Mouse (Mus musculus) bone marrow macrophage, adult 2 months (primary cell): ENCODE data around the gene Mkks. TPM values are rescaled to one million over a fixed set of nuclear protein-coding genes. Genes with fewer than 3 reads are reported as not detected.

Source experiments
- H3K27ac ChIP-seq: 2 replicates; pipeline ENCODE4 v1.5.1; 2012; ENCODE audit warnings: low read depth, low read length; ENCODE audit not compliant: insufficient read depth
- H3K4me1 ChIP-seq: 2 replicates; pipeline ENCODE4 v1.6.1; 2012; ENCODE audit warnings: low read length; ENCODE audit not compliant: control insufficient read depth, insufficient read depth
- H3K4me3 ChIP-seq: 2 replicates; pipeline ENCODE4 v1.5.1; 2012; ENCODE audit warnings: mild to moderate bottlenecking, low read length, moderate library complexity; ENCODE audit not compliant: insufficient read depth
- CTCF ChIP-seq: IDR thresholded peaks from 2 replicates; pipeline ENCODE4 v1.5.1; 2012; ENCODE audit warnings: low read depth, mild to moderate bottlenecking, low read length, moderate library complexity
- POLR2A ChIP-seq: IDR thresholded peaks from 2 replicates; pipeline ENCODE4 v1.6.1; 2012; ENCODE audit warnings: mild to moderate bottlenecking, low read depth, low read length, borderline replicate concordance
- polyA plus RNA-seq: library from polyadenylated mRNA; stranded (reverse); fragments of >200 nt; gene quantifications from 2 replicates; pipeline ENCODE4 v1.2.4, GENCODE M21; 2012; ENCODE audit not compliant: missing spikeins, insufficient read depth, insufficient read length

Mkks gene
- polyA plus RNA-seq, 1 experiment: 26.4 TPM

DNA sequence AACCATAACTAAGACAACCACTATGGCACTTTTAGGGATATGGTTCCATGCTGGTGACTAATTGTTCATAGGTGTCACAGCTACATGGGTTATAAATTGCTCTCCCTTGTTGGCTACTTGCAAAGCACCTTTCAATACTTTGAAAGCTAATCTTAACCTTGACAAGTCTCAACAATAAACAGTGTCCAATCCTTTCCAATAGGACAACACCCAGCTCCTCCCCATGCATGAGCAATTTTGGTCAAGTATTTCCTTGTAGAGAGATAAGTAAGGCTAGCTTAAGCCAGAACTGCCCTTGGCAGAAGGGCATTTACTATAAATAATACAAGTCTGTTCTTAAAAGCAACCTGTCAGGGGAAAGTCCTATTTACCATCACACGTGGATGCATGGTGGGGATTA is 53.2 kb downstream of the Mkks start:
- H3K4me1 ChIP-seq: no peaks in the 10 kb centered on the region
- no peak overlapping the region for H3K4me3 ChIP-seq
- H3K27ac ChIP-seq: no peak overlapping the region
- TF ChIP-seq CTCF (no peak), POLR2A (no peak)

- Histone ChIP-seq H3K4me1 (no peaks in the 10 kb centered on the region), H3K27ac (no peak overlapping the region), H3K4me3 (no peak overlapping the region)
- TF ChIP-seq POLR2A: no peak
- TF ChIP-seq CTCF: no peak
Measured at GRCm38 (mm10) chr2:136835882-136836281, 55.3 kb downstream of the Mkks start.

- no peak overlapping the region for H3K27ac ChIP-seq
- no peak overlapping the region for H3K4me3 ChIP-seq
- no peak for TF ChIP-seq POLR2A
- TF ChIP-seq CTCF: no peak
- no peaks in the 10 kb centered on the region for H3K4me1 ChIP-seq
Measured at GRCm38 (mm10) chr2:136834715-136835075, 56.5 kb downstream of the Mkks start.

- no peak for TF ChIP-seq CTCF
- TF ChIP-seq POLR2A: no peak
- no peak overlapping the region for H3K27ac ChIP-seq
- no peaks in the 10 kb centered on the region for H3K4me1 ChIP-seq
- no peak overlapping the region for H3K4me3 ChIP-seq
Measured at GRCm38 (mm10) chr2:136833976-136834714, 57.0 kb downstream of the Mkks start.

DNA sequence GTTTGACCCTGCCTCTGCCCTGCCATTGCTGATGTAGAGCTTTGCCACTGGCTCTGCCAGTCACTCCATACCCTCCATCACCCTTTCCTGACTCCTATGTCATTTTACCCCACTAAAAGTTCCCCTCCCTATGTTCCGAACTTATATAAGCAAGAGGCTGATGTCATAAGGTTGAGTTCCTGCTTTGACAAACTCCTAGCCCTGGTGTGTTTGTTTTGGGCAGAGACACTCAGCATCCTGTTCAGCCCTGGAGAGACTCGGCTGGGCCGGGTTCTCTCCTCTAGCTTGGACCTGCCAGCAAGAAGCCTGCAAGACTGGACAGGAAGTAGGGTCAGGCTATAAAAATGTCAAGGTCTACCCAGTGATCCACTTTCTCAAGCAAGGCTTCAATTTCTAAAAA is 58.3 kb downstream of the Mkks start:
- Histone ChIP-seq H3K4me3 (no peak overlapping the region), H3K27ac (no peak overlapping the region), H3K4me1 (no peaks in the 10 kb centered on the region)
- no peak for TF ChIP-seq POLR2A
- TF ChIP-seq CTCF: no peak

DNA sequence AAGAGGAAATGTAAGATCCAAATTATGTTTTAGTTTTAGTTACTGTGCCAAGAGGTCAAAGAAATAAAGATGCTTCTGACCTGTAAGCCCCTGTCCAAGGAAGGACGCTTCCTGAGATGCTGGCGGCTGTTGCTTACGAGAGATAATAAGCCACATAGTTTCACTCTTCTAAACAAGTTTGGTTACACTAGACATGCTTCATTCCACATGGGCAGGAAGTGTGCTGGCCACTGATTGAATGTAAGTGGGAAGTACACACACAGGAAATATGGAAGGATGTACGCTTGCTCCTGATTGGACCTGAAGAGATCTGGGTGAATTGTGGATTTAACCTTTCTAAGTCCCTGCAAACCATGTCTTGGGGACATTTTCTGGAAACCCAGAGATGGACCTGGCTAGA is 63.6 kb downstream of the Mkks start:
- TF ChIP-seq POLR2A: no peak
- TF ChIP-seq CTCF: no peak
- Histone ChIP-seq H3K4me3 (no peak overlapping the region), H3K27ac (no peak overlapping the region), H3K4me1 (no peaks in the 10 kb centered on the region)

Other genes starting within 250 kb of the Mkks start
- gene Snap25, start 177.9 kb downstream of the Mkks start, polyA plus RNA-seq: not detected in 2 replicates
- gene AL731706.2, start 5.7 kb downstream of the Mkks start, polyA plus RNA-seq: 3.8 TPM in 1 of 2 replicates, not detected in the other
- gene Slx4ip, start 171 bp downstream of the Mkks start, polyA plus RNA-seq: 4.7 and 4.9 TPM in 2 replicates
- gene AL731706.1, start within 50 bp of the Mkks start, polyA plus RNA-seq: 8.0 and 19.6 TPM in 2 replicates
- 3.0 and 3.3 TPM in 2 replicates for gene Jag1, start 225.3 kb upstream of the Mkks start, polyA plus RNA-seq